Mouse (Mus musculus): ENCODE results near the gene Atp5j2. TPM values are rescaled to one million over a fixed set of nuclear protein-coding genes. Genes with fewer than 3 reads are reported as not detected.
A peak's percentile ranks its signal among the peaks of the same experiment; 100 is the strongest.

The Atp5j2 gene
- polyA plus RNA-seq, 1 experiment: 335 TPM

DNA sequence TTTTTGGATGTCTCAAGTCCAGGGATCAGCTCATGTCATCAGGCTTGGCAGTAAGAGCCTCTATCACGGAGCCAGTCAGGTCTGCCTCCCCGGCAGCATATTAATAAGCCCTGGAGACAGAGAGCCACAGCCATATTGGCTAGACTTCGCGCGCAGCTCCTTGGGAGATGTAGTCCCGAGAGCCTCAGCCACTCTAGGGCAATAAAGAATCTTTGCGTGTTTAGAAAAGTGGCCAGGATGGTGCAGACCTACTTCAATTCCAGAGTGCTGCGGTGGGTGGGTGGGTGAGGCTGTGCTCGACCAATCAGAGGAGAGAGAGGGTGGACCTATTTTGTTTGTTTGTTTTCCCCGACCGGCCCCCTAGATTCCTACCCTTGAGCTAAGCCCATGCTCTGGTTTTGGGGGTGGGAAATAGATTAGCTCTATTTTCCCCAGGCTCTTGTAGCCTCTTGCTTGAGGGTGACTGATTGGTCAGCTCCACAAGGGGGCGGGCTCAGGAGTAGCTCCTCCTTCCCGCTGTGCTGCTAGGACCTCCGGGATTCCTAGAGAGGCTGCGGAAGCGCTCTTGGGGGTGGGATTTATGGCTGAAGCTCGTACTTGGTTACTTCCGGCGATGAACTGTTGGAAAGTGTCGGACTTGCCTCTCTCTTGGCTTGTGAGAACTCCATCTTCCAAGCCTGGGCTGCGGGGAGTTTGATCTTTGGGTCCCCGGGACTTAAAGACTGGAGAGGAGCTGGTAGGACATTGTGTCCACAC, 12.3 kb upstream of the Atp5j2 start, which contains the start of gene Zkscan5:
TSS of gene Zkscan5 (plus strand) at position 627 of the 756 bp plus-strand sequence.
- under 1% methylated on average over 22 of the region's 22 CpGs for WGBS
- peak; percentile 91 for DNase-seq (ENCODE audit: low read depth, low spot score)

DNA sequence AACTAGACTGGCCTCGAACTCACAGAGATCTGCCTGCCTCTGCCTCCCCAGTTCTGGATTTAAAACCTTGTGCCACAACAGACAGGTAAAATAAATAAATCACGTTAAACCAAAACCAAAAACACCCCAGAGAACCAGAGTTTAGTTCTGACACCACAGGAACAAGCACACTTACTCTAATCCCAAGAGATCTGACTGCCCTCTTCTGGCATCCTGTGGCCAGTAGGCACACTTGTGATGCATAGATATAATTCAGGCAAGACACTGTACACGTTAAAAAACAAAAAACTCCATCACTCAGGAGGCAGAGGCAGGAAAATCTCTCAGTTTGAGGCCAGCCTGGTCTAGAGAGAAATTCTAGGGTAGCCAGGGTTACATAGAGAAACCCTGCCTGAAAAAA, 10.6 kb upstream of the Atp5j2 start:
- 50% methylated on average over 3 of the region's 3 CpGs for WGBS
- DNase-seq (ENCODE audit: low read depth, low spot score): no peak

DNA sequence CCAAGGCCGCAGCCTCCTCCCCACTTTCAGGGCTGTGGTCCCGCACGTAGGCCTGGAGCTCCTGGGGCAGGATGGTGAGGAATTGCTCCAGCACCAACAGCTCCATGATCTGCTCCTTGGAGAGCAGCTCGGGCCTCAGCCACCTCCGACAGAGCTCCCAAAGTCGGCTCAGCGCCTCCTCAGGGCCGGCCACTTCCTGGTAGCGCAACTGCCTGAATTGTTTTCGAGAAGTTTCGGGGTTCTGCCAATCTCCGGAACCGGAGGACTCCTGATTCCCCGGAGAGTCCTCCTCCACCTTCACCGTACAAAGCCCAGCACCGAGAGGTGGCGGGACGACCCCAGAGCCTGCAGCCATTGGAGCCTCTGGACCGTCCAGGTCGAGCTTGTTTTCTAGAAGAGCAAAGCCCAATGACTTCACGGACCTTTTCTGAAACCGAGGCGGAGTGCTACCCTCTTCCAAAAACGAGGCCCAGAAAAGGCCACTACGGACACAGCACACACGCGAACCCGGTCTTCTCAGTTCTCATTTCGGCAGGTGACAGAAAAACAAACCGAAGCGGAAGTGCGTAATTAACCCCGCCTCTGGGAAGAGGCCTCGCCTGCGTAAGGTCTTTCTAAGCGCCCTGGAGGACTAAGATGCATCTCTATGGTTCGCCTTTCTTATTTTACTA, 9.6 kb upstream of the Atp5j2 start, which contains the start of gene Zkscan14:
TSS of gene Zkscan14 (minus strand) at position 548 of the 671 bp plus-strand sequence.
- under 1% methylated on average over 37 of the region's 37 CpGs for WGBS
- DNase-seq (ENCODE audit: low read depth, low spot score): peak; percentile 81

DNA sequence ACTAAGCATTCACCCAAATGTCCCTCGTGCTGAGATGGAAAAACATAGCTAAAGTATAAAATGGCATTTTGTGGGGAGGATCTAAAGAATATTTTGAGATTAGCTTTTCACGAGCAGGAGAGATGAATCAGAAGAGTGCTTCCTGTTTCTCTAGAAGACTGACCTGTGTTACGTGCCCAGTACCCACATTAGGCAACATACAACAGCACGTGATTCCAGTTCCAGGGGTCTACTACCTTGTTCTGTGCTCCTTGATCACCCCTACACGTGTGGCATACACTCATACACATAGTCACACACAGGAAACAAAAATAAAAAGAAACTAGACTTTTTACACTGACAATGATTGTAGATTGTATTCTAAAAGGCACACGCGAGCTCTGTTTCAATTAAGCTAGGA, 8.5 kb upstream of the Atp5j2 start:
- 57% methylated on average over 7 of the region's 7 CpGs for WGBS
- no peak for DNase-seq (ENCODE audit: low read depth, low spot score)

DNA sequence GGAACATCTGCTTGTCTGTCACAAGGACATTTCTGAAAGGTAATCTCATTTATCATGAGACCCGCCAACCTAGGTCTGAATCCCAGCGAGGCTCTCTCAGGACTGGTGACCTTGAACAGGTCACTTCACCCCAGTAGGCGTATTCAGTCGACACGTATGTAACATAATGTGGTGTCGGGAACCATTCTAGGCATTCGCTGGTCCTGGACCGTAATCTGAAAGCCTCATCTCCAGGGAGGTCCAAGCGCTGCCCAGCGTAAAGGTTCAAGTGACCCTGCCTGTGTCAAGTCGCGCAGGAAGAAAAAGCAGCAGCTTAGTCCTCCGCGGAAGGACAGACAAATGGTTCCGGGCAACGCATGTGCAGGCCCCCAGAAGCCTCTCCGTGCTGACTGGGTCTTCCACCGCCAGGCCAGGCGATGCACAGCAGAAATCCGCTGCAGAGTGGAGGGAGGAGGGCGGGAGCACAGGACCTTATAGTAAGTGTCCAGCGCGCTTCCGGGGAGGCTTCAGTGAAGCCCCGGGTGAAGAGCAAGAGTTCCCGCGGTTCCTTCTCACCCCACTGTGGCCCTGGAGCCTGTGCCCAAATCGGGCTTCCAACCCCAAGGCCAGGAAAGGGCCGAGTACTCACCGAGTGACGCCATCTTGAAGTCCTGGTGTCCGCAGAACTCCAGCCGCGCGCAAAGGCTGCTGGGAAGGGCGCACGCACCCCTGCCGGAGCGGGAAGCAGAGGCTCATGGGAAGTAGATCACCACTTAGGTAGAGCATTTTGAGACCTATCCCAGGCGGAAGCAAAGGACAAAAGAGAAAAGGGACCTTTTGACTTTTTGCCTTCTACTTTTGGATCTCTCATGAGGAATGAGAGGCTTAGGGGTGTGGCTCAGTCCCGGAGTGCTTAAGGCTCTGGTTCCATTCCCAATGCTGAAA, 725 bp downstream of the Atp5j2 start:
- under 1% methylated on average over 41 of the region's 41 CpGs for WGBS
- DNase-seq (ENCODE audit: low read depth, low spot score): peak; percentile 80

DNA sequence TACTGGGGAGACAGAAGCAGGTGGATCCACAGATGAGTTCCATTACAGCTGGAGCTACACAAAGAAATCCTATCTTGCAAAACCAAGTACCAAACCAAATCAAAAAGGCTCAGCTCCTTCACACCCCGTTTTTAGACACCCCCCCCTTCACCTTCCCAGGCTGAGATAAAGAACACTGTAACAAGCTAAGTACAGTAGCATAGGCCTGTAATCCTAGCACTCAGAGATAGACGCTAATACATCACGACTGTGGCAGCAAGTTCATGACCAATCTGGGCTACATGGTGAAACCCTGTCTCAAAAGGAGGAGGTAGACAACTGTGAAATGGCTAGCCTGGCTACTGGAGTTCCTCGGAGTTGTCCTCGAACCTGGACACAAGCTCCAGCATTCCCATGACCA, 1.5 kb downstream of the Atp5j2 start:
- DNase-seq (ENCODE audit: low read depth, low spot score): no peak
- 12% methylated on average over 5 of the region's 5 CpGs for WGBS

DNA sequence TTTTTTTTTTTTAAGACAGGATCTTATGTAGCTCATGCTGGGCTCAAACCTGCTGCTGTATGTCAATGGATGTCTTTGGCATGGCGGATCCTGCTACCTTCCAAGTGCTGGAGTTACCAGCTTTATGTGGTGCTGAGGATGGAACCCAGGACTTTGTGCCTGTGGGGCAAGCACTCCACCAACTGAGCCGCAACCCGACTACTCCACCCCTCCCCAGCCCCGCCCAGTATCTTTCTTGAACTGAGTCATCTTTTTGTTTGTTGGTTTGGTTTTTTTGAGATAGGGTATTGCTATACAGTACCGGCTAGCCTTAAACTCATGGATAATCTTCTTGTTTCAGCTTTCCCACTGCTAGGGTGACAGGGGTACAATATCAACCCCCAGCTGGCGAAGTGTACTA, 2.4 kb downstream of the Atp5j2 start:
- no peak for DNase-seq (ENCODE audit: low read depth, low spot score)
- 72% methylated on average over 6 of the region's 6 CpGs for whole genome bisulfite sequencing

DNA sequence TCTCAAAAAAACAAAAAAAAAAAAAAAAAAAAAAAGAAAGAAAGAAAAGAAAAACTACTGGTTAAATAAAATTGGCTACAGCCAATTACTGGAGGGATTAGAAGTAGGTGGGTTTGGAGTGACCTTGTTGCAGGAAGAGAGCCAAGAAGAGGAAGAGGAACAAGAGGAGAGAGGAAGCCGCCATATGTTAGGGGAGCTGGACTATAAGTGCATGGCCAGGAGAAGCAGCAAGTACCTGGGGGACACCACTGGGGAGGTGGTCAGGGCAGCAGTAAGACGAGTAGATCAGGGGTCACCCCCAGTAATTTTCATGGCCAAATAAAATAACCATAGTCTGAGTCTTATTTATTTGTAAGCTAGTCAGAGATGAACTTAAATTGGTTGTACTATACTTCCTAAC, 6.6 kb downstream of the Atp5j2 start:
- WGBS: 85% methylated on average over 2 of the region's 2 CpGs
- DNase-seq (ENCODE audit: low read depth, low spot score): no peak

DNA sequence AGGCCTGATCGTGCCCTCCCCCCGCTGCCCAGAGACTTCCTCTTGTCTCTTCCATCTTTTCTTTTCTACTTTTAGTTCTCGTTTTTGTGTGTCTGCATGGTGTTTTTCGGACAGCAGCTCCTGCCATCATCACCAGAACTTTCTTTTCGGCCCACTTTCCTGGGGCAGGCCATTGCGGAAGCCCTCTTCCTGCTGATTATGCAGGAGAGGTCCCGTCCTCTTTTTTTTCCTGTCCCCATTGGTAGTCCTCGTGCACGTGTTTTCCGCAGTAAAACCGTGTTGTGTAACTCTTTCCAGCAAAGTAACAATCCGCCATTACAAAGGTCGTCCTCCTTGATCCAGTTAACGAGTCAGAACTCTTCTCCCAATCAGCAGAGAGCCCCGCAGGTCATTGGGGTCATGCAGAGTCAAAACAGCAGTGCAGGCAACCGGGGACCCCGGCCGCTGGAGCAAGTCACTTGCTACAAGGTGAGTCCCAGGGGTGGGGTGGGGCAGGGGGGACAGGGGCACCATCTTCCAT, 13.3 kb downstream of the Atp5j2 start:
- WGBS: 82% methylated on average over 18 of the region's 18 CpGs
- no peak for DNase-seq (ENCODE audit: low read depth, low spot score)

DNA sequence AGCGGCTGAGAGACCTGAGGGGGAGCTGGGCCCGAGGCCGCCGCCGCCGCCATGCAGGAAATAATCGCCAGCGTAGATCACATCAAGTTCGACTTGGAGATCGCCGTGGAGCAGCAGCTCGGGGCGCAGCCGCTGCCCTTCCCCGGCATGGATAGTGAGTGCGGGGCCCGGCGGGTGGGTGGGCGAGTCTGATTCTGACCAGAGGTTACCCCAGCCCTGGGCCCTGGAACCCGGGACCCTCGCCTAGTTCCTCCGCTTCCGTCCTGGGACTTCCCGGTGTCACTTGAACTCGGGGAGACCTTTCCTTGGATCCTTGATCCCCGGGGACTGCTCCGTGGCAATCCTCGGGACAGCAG, 24.6 kb downstream of the Atp5j2 start:
- under 1% methylated on average over 28 of the region's 28 CpGs for WGBS
- DNase-seq (ENCODE audit: low read depth, low spot score): no peak

DNA sequence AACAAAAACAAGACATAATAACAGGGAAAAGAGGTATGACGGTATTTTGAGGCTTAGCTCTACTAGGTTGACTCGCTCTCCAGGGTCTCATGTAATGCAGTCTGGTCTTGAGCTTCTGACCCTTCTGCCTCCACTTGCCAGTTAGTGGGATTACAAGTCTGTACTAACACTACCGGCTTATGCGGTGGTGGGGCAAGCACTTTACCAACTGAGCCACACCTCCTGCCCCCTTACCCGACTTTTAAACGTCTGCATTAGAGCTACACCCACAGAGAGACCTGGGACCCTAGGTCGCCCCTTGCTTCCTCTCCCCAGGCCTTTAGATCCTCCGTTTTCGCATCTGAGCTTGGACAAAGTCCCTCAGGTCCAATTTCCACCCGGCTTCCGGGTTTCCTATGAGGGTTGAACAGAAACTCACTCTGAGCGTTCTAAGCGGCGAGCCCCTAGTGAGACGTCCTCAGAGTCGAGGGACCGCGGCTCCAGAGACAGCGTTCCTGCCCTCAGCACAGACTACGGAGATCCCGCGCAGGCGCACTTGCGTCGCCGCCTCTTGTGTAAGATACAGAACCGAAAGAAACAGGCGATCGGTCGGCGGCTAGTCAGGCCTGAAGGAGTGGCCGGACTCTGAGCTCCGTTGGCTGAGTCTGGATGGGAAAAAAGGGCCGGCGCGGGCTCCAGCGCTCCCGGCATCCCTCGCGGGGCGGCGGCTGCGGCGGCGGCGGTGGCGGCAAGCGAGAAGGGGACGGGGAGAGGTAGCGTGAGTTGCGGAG, 25.1 kb downstream of the Atp5j2 start, which contains the start of the genes Ptcd1 and Cpsf4:
TSS of gene Ptcd1 (minus strand) at position 573 of the 770 bp plus-strand sequence.
TSS of gene Cpsf4 (plus strand) at position 678 of the 770 bp plus-strand sequence.
- under 1% methylated on average over 51 of the region's 51 CpGs for WGBS
- peak; percentile 97 for DNase-seq (ENCODE audit: low read depth, low spot score)

DNA sequence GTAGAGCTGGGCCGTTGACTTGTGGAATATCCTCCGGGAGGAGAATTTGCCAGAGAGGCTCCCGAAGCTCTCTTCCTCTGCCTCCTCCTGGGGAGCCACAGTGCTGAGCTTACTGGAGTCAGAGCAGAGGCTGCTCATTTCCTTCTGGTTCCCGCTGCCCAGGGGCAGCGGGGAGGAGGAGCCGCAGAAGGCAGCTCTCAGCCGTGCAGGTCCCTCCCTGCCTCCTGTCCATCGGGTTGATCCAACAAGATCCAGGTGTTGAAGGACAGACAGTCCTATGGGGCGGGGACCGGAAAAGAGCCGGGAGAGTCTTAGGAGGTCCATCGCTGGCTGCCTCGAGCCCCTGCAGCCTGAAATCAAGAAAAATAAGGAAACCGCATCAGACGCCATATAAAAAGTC, 26.7 kb downstream of the Atp5j2 start:
- DNase-seq (ENCODE audit: low read depth, low spot score): no peak
- 74% methylated on average over 15 of the region's 15 CpGs for WGBS

DNA sequence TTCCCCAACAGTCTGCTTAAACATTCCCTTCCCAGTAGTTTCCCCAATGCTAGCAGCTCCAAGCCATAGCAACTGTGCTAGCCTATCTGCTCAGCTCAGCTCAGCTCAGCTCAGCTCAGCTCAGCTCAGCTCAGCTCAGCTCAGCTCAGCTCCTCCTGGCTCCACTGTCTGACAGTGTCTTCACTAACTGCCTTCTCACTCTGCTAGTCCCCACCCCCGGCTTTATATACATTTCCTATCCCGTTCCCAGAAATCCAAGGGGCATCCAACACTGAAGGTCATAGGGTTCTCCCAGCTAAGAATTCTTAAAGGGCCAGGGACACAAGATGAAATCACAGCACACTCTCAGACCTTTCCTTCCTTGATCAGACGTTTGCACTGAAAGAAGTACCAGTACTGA, 27.2 kb downstream of the Atp5j2 start:
- 37% methylated on average over 3 of the region's 3 CpGs for WGBS
- DNase-seq (ENCODE audit: low read depth, low spot score): no peak

DNA sequence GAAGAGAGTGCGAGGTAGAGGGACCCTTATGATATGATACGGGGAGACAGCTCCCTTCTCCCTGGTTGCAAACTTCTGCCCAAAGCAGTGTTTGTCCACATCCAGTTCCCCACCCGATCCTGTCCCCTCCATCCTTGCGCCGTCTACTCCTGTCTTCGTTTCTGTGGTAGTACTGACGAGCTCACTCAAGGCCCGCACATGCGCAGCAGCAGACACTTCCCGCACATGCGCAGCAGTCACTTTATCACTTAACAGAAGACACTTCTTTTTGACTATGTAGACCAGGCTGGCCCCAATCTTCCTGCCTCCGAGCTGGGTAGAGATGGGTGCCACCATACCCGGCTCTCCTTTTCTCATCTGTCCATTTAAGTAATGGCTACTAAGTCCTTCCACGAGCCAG, 30.5 kb downstream of the Atp5j2 start:
- no peak for DNase-seq (ENCODE audit: low read depth, low spot score)
- 94% methylated on average over 14 of the region's 14 CpGs for WGBS

DNA sequence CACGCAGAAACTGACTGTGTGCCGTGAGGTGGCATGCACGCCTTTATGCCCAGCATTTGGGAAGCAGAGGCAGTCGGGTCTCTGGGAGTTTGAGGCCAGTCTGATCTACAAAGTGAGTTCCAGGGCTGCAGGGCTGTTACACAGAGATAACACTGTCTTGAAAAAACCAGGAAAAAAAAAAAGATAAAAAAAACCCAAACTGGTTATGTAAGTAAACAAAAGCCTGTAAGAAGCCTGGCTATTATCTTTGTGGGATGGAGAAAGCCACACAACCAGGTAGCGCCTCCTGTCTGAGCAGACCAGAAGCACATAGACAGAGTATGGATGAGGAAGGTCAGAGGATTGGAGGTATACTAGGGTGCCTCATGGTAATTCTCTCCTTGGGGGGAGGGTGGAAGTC, 39.2 kb downstream of the Atp5j2 start:
- WGBS: 93% methylated on average over 5 of the region's 5 CpGs
- DNase-seq (ENCODE audit: low read depth, low spot score): no peak

DNA sequence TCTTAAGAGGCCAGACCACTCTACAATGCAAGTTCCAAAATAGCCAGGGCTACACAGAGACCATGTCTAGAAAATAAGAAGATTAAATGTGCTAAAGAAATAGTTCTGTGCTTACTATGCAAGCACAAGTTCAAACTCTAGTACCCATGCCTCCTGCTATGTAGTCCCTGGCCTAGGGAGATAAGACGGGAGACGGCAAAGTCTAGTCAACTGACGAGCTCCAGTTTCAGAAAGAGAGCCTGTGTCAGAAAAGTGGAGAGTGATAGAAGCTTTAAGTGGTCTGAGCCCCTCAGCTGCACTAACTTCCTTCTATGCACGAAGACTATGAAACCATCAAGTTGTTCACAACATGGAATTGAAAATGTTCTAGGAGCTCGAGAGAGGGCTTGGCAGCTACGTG, 42.6 kb downstream of the Atp5j2 start:
- 91% methylated on average over 6 of the region's 6 CpGs for WGBS
- DNase-seq (ENCODE audit: low read depth, low spot score): no peak

DNA sequence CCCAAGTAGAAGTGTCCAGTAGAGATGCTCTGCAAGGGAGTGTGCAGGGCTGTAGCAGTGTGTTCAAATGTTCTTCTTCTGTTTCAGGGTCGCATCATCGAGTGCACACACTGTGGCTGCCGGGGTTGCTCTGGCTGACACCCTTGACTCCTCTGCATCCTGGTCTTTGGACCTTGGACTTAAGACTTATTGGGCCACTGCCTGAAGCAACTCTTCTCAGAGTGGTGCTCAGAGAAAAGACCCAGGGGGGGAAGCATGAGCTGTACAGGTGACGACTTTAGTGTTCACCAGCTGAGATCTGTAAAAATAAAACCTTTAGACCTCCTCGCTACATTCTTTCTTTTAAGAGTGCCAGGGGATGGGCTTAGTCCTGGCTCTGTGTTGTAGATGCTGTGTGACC, 44.1 kb downstream of the Atp5j2 start:
- no peak for DNase-seq (ENCODE audit: low read depth, low spot score)
- 73% methylated on average over 5 of the region's 5 CpGs for WGBS

DNA sequence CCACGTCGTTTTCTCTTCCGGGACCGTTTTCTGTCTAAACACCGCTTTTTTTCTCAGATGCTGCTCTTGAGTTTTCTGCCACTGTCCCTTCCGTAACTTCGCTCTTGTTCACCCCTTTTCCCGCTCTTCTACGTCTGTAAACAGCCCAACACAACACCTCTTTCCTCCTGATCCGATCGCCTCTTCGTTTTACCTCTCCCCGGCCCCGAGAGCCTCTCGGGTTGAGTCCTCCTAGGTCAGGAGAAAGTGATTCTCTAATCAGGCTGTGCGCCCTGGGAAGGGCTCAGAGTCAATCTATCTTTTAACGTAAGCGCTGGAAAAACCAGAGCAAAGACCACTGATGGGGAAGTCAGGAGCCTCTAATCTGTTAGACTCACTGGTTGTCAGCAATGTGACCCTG, 51.3 kb downstream of the Atp5j2 start:
- under 1% methylated on average over 18 of the region's 18 CpGs for WGBS
- DNase-seq (ENCODE audit: low read depth, low spot score): no peak
